Mouse (Mus musculus) kidney, embryonic 14.5 days (tissue): Measurements from ENCODE around the gene Zmym6. TPM values are rescaled to one million over a fixed set of nuclear protein-coding genes. Genes with fewer than 3 reads are reported as not detected.
"Not testable (repeated sequence)": the region's sequence is repeated elsewhere in the genome, so short reads cannot be mapped to it uniquely, and the experiment has no call there.

ENCODE experiments used
- ATAC-seq: fragments of 200-750 bp; cut with Nextera tagmentation; 2 replicates; pipeline ENCODE4 v1.8.0; 2017; ENCODE audit warnings: moderate number of reproducible peaks, mild to moderate bottlenecking, moderate TSS enrichment, moderate library complexity; ENCODE audit not compliant: low FRiP score, low TSS enrichment
- H3K27ac ChIP-seq: fragments of 300-500 bp; sonication (generic); 2 replicates; pipeline ENCODE4 v1.5.1; 2014; ENCODE audit warnings: low read depth, mild to moderate bottlenecking, low read length, moderate library complexity, mixed read lengths
- H3K27me3 ChIP-seq: fragments of 300-500 bp; sonication (generic); 2 replicates; pipeline ENCODE4 v1.6.1; 2014; ENCODE audit warnings: mild to moderate bottlenecking, low read length; ENCODE audit not compliant: control insufficient read depth, insufficient read depth
- H3K36me3 ChIP-seq: fragments of 300-500 bp; sonication (generic); 2 replicates; pipeline ENCODE4 v1.6.1; 2014; ENCODE audit warnings: low read length, mixed read lengths; ENCODE audit not compliant: control insufficient read depth, insufficient read depth
- H3K4me1 ChIP-seq: fragments of 300-500 bp; sonication (generic); 2 replicates; pipeline ENCODE4 v1.6.1; 2014; ENCODE audit warnings: low read length, mixed read lengths; ENCODE audit not compliant: control insufficient read depth, insufficient read depth
- H3K4me2 ChIP-seq: fragments of 300-500 bp; sonication (generic); replicated peaks from 2 replicates; pipeline ENCODE4 v1.6.1; 2014; ENCODE audit warnings: low read depth, mild to moderate bottlenecking, low read length
- H3K4me3 ChIP-seq: fragments of 300-500 bp; sonication (generic); 2 replicates; pipeline ENCODE4 v1.5.1; 2014; ENCODE audit warnings: mild to moderate bottlenecking, low read length
- H3K9ac ChIP-seq: fragments of 300-500 bp; sonication (generic); 2 replicates; pipeline ENCODE4 v1.6.1; 2014; ENCODE audit warnings: low read depth, mild to moderate bottlenecking, low read length, moderate library complexity
- H3K9me3 ChIP-seq: fragments of 300-500 bp; sonication (generic); 2 replicates; pipeline ENCODE4 v1.6.1; 2016; ENCODE audit warnings: low read length; ENCODE audit not compliant: control insufficient read depth
- WGBS: fragments of 180-500 bp; shearing (Covaris S2); extraction: QIAGEN DNeasy Blood & Tissue Kit; methylation state at CpG from one replicate; pipeline ENCODE4 v1.1.7; 2014; 5-methylcytosine and 5-hydroxymethylcytosine counted together
- polyA plus RNA-seq: library from polyadenylated mRNA; unstranded; fragments of >200 nt; fragmentation: Nextera tagmentation; extraction: Ambion mirVana; gene quantifications from 2 replicates; pipeline ENCODE4 v1.2.1, GENCODE M21; 2014

Zmym6 gene
- polyA plus RNA-seq, 1 experiment from 2014 or later, result 20.4 TPM

- not testable (repeated sequence) for ATAC-seq, H3K36me3 ChIP-seq, H3K27me3 ChIP-seq, H3K9ac ChIP-seq, H3K4me1 ChIP-seq, H3K4me2 ChIP-seq, H3K27ac ChIP-seq, H3K4me3 ChIP-seq, H3K9me3 ChIP-seq
- 92% methylated on average over 1 of the region's 2 CpGs for WGBS
These were observed 22.4 kb downstream of the Zmym6 start for GRCm38 (mm10) chr4:127099552-127099951.

- no peak for ATAC-seq
These were observed 30.4 kb downstream of the Zmym6 start for GRCm38 (mm10) chr4:127107566-127107965.

GRCm38 (mm10) chr4:127110570-127110969 lies 33.4 kb downstream of the Zmym6 start:
- no peak overlapping the region for H3K27ac ChIP-seq
- no peaks in the 10 kb centered on the region for H3K4me1 ChIP-seq
- H3K27me3 ChIP-seq, result no peaks in the 10 kb centered on the region
- no peak for ATAC-seq
- peaks cover 9% of the 10 kb centered on the region; the same call in 1 of the 2 replicates for H3K36me3 ChIP-seq
- no peak overlapping the region for H3K9ac ChIP-seq
- no peak overlapping the region for H3K4me2 ChIP-seq
- 78% methylated on average over 4 of the region's 4 CpGs for WGBS
- H3K4me3 ChIP-seq, result no peak overlapping the region
- H3K9me3 ChIP-seq, result no peaks in the 10 kb centered on the region; the same call in 1 of the 2 replicates

More at GRCm38 (mm10) chr4:127107566-127107965, 30.4 kb downstream of the Zmym6 start:
- no peak overlapping the region for H3K27ac ChIP-seq
- 91% methylated on average over 4 of the region's 4 CpGs for WGBS
- H3K4me2 ChIP-seq, result no peak overlapping the region
- H3K9ac ChIP-seq, result no peak overlapping the region
- H3K36me3 ChIP-seq, result peaks cover 9% of the 10 kb centered on the region; the same call in 1 of the 2 replicates
- H3K4me3 ChIP-seq, result no peak overlapping the region
- no peaks in the 10 kb centered on the region; the same call in 1 of the 2 replicates for H3K9me3 ChIP-seq
- no peaks in the 10 kb centered on the region for H3K27me3 ChIP-seq
- no peaks in the 10 kb centered on the region for H3K4me1 ChIP-seq

DNA sequence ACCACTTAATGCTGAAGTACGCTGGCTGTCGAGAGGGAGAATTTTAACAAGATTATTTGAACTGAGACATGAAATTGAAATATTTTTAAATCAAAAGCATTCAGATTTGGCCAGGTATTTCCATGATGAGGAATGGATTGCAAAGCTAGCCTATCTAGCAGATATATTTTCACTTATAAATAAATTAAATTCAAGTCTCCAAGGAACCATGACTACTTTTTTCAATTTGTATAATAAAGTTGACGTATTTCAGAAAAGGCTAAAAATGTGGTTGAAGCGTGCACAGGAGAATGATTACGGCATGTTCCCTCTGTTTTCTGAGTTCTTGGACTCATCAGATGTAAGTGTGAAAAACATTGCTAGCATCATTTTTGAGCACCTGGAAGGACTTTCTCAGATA lies 46.2 kb downstream of the Zmym6 start, which contains the start of gene Tmem35b:
Gene Tmem35b (plus strand): TSS at position 301 of the 400 bp plus-strand sequence.
- 95% methylated on average over 5 of the region's 5 CpGs for WGBS
- peaks cover 4% of the 10 kb centered on the region; the same call in 1 of the 2 replicates for H3K36me3 ChIP-seq
- H3K4me3 ChIP-seq, result no peak within 1 kb of the TSS
- no peak within 1 kb of the TSS for H3K9ac ChIP-seq
- no peak within 1 kb of the TSS for H3K27ac ChIP-seq
- 0 out of 2 replicates have a peak, but pooled peaks cover 6% of the 10 kb centered on the region for H3K4me1 ChIP-seq
- no peak for ATAC-seq
- no peaks in the 10 kb centered on the region for H3K9me3 ChIP-seq
- no peaks in the 10 kb centered on the region for H3K27me3 ChIP-seq
- H3K4me2 ChIP-seq, result no peak within 1 kb of the TSS

DNA sequence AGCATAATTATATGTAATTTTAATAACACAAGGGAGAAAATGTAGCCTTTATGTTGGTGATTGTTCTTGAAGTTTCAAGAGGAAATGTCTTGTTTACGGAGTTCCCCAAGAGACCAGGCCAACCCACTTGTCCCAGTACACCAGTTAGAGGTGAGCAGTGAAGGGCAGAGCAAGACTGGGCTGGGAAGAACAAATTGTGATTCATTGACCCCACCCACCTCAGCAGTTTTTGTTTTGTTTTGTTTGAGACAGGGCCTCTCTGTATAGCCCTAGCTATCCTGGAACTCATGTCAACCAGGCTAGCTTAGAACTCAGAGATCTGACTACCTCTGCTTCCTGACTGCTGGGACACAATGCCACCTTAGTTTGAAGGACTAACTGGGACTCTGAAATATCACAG lies 47.1 kb downstream of the Zmym6 start:
- H3K9me3 ChIP-seq, result no peaks in the 10 kb centered on the region
- no peaks in the 10 kb centered on the region for H3K27me3 ChIP-seq
- 0 out of 2 replicates have a peak, but pooled peaks cover 6% of the 10 kb centered on the region for H3K4me1 ChIP-seq
- no peak overlapping the region for H3K4me3 ChIP-seq
- no peak for ATAC-seq
- no peak overlapping the region for H3K9ac ChIP-seq
- H3K36me3 ChIP-seq, result peaks cover 4% of the 10 kb centered on the region; the same call in 1 of the 2 replicates
- H3K4me2 ChIP-seq, result no peak overlapping the region
- WGBS, result 97% methylated on average over 1 of the region's 1 CpGs
- H3K27ac ChIP-seq, result no peak overlapping the region

DNA sequence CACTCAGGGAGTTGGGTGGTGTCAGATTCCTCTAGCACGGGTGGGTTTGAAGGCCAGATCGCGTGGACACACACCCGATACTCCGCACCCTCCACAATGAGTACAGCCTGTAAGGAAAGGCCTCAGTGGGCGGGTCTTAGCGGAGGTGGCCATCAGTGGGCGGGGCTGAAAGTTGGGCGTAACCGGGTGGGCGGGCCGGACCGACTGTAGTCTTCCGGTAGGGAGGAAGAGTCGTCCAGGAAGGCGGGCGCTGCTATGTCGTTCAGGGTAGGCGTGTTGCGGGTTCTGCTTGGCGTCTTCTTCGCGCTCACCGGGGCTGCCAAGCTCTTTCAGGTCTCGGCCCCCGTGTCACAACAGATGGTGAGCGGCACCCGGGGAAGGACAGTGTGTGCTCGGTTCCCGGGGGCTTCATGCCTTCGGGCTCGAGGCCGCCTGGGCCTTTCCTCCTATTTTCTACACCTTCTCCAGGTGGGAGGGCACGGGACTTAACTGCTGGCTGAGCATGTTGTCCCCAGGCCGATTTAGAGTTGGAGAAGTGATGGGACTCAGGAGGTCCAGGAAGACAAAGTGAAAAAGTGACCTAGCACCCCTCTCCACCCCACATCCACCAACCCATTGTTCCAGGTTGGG lies 48.8 kb downstream of the Zmym6 start:
- Histone ChIP-seq H3K27me3 (no peaks in the 10 kb centered on the region), H3K9ac (peak overlapping the region; percentile 67), H3K27ac (no peak overlapping the region), H3K4me2 (peak overlapping the region; percentile 82), H3K4me3 (peak overlapping the region; percentile 66), H3K9me3 (no peaks in the 10 kb centered on the region), H3K4me1 (0 out of 2 replicates have a peak, but pooled peaks cover 6% of the 10 kb centered on the region), H3K36me3 (peaks cover 4% of the 10 kb centered on the region; the same call in 1 of the 2 replicates)
- under 1% methylated on average over 35 of the region's 35 CpGs for WGBS
- peak; percentile 98 for ATAC-seq

- Histone ChIP-seq H3K4me3 (no peak overlapping the region), H3K4me1 (no peaks in the 10 kb centered on the region), H3K4me2 (no peak overlapping the region), H3K9me3 (no peaks in the 10 kb centered on the region), H3K36me3 (no peaks in the 10 kb centered on the region), H3K27ac (no peak overlapping the region), H3K9ac (no peak overlapping the region), H3K27me3 (no peaks in the 10 kb centered on the region)
- WGBS, result 53% methylated on average over 1 of the region's 1 CpGs
- no peak for ATAC-seq
These were observed 57.5 kb downstream of the Zmym6 start for GRCm38 (mm10) chr4:127134687-127135086.

DNA sequence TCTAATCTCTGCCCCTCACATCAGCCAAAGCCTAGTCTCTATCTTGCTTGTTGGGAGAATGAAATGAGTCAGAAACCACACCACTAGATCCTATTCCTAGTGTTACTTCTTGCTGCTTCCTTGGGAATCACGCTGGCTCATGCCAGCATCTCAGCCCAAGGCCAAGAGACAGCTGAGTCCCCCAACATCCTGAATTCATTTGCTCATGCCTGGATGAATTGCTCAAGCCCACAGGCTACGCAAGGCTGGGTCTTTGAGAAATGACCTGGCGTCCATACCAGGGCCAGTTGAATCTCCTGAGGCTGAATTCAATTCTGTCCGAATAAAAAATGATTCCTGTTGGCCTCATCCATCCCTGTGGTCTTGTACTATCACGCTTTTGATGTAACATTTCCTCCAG lies 60.4 kb downstream of the Zmym6 start:
- Histone ChIP-seq H3K9me3 (no peaks in the 10 kb centered on the region), H3K4me3 (no peak overlapping the region), H3K36me3 (no peaks in the 10 kb centered on the region), H3K4me1 (no peaks in the 10 kb centered on the region), H3K4me2 (no peak overlapping the region), H3K27ac (no peak overlapping the region), H3K27me3 (no peaks in the 10 kb centered on the region), H3K9ac (no peak overlapping the region)
- ATAC-seq, result no peak
- WGBS, result 83% methylated on average over 5 of the region's 5 CpGs

DNA sequence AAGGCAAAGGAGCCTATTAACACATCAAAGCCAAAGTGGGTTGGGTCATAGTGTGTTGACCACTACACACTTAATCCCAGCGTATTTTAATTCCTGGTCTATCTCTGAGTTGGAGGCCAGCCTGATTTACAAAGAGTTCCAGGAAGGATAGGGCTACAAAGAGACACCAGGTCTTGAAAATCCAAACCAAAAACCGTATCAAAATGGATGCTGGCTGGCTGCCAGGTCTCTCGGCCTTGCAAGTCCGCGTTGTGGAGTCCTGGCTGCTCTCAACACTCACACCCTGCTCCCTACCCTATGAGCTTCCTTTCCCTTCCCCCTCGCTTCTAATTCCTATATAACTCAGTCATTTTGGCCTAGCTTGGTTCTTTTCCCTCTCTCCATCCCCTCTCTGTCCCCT lies 61.3 kb downstream of the Zmym6 start:
- Histone ChIP-seq H3K4me2 (no peak overlapping the region), H3K9ac (no peak overlapping the region), H3K4me1 (no peaks in the 10 kb centered on the region), H3K36me3 (no peaks in the 10 kb centered on the region), H3K9me3 (no peaks in the 10 kb centered on the region), H3K4me3 (no peak overlapping the region), H3K27me3 (no peaks in the 10 kb centered on the region), H3K27ac (no peak overlapping the region)
- 62% methylated on average over 6 of the region's 6 CpGs for WGBS
- no peak for ATAC-seq
